Mouse (Mus musculus) neutrophil, adult 59 days (primary cell): ENCODE data around the gene Tmem266. TPM values are rescaled to one million over a fixed set of nuclear protein-coding genes. Genes with fewer than 3 reads are reported as not detected.

Experiments
- total RNA-seq, 2 experiments: library from RNA; stranded (reverse); gene quantifications; 1 replicate in 1 of 2; 2 replicates in 1 of 2; pipeline ENCODE4 v1.2.4; 2023

Gene Tmem266
- not detected for total RNA-seq

GRCm38 (mm10) chr9:55326515-55327233 lies at the start of gene Tmem266, which contains the start of gene Nrg4:
Gene Tmem266, plus strand, starts transcription at chr9:55326913.
Gene Nrg4, minus strand, starts transcription at chr9:55326844.

Other genes with a start within 250 kb of the Tmem266 start
- 10 to 100 TPM; 34.8 to 36.6 TPM for gene Ube2q2, start 178.1 kb upstream of the Tmem266 start, total RNA-seq
- gene Fbxo22, start 118.0 kb upstream of the Tmem266 start, total RNA-seq, result 10 to 100 TPM; 30.1 to 33.2 TPM
- 10 to 100 TPM in 1 of 2 experiments, 1 to 10 TPM in 1; 8.7 to 12.9 TPM for gene Nrg4, start 69 bp upstream of the Tmem266 start, total RNA-seq
- gene Etfa, start 185.3 kb downstream of the Tmem266 start, total RNA-seq, result 10 to 100 TPM; 33.8 to 34.5 TPM
- not detected for gene Isl2, start 211.8 kb downstream of the Tmem266 start, total RNA-seq